Mouse (Mus musculus): Measurements from ENCODE around the gene Zfyve27. TPM values are rescaled to one million over a fixed set of nuclear protein-coding genes. Genes with fewer than 3 reads are reported as not detected.

Gene Zfyve27
- polyA plus RNA-seq, 1 experiment = 104 TPM

DNA sequence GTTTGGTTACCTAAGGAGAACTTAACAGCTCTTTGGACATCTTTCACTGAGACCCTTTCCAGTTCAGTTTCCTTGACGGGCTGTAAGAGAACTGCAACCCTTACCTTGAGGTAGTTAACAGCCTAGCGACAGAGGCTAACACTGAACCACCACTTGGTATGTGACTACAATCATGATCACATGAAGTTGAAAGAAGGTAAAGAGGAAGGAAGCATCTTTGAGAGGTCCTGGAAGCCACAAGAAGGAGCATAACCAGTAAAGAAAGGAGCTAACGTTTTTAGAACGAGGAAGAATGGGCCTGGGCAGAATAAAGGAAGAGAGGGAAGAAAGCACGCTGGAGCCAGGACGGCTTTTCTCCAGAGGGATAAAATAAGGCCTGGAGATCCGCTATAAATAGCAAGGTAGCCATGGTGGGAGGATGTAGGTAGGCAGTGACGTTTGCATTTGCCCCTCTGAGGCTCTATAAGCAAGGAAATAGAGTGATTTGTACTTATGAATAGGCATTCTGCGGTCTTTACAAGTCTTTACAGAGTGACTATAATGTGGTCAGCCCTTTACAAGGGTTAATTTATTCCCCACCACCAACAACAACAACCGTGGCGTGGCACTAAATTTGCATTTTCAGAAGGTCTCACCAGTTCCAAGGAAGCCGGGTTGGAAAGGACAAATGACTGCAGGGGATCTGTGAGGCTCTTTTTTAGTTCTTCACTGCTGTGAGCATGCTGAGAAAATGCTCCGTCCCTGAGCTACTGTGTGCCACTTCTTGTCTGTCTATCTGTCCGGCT lies 34.0 kb upstream of the Zfyve27 start:
- DNase-seq (ENCODE audit: low read depth) = peak; percentile 38
- TF ChIP-seq CTCF (IDR thresholded peaks at IDR 0.05; ENCODE audit: borderline replicate concordance, extremely low read depth, insufficient read depth, insufficient read length) = no peak
- no peak for TF ChIP-seq POLR2A (IDR thresholded peaks at IDR 0.05; ENCODE audit: borderline replicate concordance, extremely low read depth, insufficient read depth, insufficient read length, poor library complexity, severe bottlenecking)

DNA sequence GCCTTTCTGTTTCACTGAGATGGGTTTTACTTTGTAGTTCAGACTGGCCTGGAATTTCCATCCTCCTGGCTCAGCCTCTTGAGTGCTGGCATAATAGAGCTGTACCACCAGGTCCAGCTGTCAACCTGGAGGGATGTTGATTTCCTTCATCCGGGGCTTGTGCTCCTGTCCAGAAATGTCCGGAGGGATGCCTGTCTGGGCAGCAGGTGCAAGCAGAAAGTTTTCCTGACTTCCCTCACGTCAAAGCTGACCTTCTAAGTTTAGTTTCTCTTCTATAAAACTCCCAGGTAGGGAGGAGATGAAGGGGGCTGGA lies 33.5 kb upstream of the Zfyve27 start:
- TF ChIP-seq CTCF (IDR thresholded peaks at IDR 0.05; ENCODE audit: borderline replicate concordance, extremely low read depth, insufficient read depth, insufficient read length) (no peak), POLR2A (IDR thresholded peaks at IDR 0.05; ENCODE audit: borderline replicate concordance, extremely low read depth, insufficient read depth, insufficient read length, poor library complexity, severe bottlenecking) (no peak)
- no peak for DNase-seq (ENCODE audit: low read depth)

- no peak for DNase-seq (ENCODE audit: low read depth)
Measured at GRCm38 (mm10) chr19:42131101-42131500, 32.6 kb upstream of the Zfyve27 start.

DNA sequence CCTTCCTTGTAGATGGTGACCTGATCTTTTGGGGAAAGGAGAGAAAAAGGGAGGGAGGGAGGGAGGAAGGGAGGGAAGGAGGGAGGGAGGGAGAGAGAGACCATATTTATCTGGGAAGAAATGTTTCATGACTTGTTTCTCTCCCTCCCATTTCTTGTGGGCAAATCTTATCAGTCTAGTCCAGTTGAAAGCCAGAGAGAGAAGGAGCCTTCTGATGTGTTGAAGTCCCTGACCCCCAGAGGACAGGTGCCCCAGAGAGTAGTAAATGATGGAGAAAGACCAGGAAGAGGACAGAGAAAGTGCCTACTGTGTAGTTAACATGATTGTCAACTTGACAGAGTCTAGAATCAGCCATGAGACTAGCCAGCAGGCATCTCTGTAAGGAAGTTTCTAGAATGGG lies 28.7 kb upstream of the Zfyve27 start:
- no peak for DNase-seq (ENCODE audit: low read depth)
- TF ChIP-seq POLR2A (IDR thresholded peaks at IDR 0.05; ENCODE audit: borderline replicate concordance, extremely low read depth, insufficient read depth, insufficient read length, poor library complexity, severe bottlenecking) (no peak), CTCF (IDR thresholded peaks at IDR 0.05; ENCODE audit: borderline replicate concordance, extremely low read depth, insufficient read depth, insufficient read length) (no peak)

More at GRCm38 (mm10) chr19:42131101-42131500, 32.6 kb upstream of the Zfyve27 start:
- TF ChIP-seq POLR2A (IDR thresholded peaks at IDR 0.05; ENCODE audit: borderline replicate concordance, extremely low read depth, insufficient read depth, insufficient read length, poor library complexity, severe bottlenecking) = no peak

DNA sequence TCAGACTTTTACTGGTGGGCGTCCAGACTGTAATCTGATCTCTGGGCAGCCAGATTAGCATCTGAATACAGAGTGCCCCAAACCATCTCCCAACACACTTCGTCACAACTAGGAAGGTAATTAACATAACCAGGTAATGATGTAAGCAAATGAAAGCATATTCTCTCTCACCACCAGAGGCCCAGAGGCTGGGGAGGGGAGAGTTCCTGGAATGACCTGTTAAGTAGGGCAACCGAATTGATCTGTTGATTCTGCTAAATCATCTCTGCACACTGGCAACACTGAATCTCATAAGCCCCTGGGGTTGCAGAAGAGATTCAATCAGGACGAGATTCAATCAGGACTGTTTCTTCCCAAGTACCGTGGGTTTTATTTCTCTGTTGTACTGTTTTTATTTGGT lies 27.6 kb upstream of the Zfyve27 start:
- no peak for DNase-seq (ENCODE audit: low read depth)
- TF ChIP-seq POLR2A (IDR thresholded peaks at IDR 0.05; ENCODE audit: borderline replicate concordance, extremely low read depth, insufficient read depth, insufficient read length, poor library complexity, severe bottlenecking) (no peak), CTCF (IDR thresholded peaks at IDR 0.05; ENCODE audit: borderline replicate concordance, extremely low read depth, insufficient read depth, insufficient read length) (no peak)

DNA sequence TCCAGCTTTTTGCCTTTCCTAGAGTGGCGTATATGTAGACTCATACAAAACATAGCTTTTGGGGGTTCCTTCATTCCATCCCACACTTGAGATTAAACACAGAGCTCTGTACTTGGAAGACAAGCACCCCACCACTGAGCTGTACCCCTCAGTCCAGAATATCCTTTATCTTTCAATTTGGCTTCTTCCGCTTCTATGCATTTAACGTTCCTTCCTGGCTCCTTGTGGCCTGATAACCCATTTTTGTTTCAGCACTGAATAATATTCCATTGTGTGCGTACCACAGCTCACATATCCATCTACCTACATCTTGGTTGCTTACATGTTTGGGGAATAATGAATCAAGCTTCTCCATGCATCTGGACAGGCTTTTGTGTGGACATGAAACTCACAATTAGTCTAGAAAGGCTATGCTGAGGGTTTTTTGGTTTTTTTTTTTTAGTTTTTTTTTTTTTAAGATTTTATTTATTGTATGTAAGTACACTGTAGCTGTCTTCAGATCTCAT lies 26.5 kb upstream of the Zfyve27 start:
- TF ChIP-seq CTCF (IDR thresholded peaks at IDR 0.05; ENCODE audit: borderline replicate concordance, extremely low read depth, insufficient read depth, insufficient read length) (no peak), POLR2A (IDR thresholded peaks at IDR 0.05; ENCODE audit: borderline replicate concordance, extremely low read depth, insufficient read depth, insufficient read length, poor library complexity, severe bottlenecking) (no peak)
- no peak for DNase-seq (ENCODE audit: low read depth)

DNA sequence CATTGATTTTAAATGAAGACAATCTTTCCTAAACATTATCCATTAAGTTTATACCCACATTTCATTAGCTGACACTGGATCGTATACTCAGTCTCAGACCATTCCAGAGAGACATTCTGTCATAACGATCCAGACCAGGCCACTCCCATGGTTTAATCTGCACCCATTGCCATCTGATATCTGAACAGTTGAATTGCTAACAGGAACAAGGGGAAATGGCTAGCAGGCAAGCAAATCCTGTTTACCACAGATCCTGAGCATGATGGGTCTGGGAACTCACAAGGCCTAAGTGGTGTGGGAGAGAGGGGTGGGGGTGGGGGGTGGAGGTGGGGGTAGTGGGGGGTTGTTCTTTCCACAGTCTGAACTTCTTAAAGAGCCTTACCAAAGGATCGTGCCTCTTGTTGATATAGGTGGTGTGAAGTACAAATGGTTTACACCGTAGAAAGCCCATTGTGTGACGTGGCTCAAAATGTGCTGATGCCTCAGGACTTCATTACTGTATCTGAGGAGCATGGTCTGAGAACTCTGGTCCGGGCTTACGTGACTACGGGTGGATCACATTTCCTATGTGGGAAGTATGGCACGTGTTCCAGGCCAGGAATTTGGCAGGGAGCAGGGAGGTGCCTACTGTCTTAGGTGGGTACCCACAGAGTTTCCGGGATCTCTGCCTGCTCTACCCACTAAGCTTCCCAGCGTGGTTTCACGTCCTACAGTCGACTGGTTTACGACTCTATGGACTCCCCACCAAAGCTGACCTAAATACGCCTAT lies 25.1 kb upstream of the Zfyve27 start:
- DNase-seq (ENCODE audit: low read depth) = no peak
- TF ChIP-seq CTCF (IDR thresholded peaks at IDR 0.05; ENCODE audit: borderline replicate concordance, extremely low read depth, insufficient read depth, insufficient read length) (no peak), POLR2A (IDR thresholded peaks at IDR 0.05; ENCODE audit: borderline replicate concordance, extremely low read depth, insufficient read depth, insufficient read length, poor library complexity, severe bottlenecking) (no peak)

DNA sequence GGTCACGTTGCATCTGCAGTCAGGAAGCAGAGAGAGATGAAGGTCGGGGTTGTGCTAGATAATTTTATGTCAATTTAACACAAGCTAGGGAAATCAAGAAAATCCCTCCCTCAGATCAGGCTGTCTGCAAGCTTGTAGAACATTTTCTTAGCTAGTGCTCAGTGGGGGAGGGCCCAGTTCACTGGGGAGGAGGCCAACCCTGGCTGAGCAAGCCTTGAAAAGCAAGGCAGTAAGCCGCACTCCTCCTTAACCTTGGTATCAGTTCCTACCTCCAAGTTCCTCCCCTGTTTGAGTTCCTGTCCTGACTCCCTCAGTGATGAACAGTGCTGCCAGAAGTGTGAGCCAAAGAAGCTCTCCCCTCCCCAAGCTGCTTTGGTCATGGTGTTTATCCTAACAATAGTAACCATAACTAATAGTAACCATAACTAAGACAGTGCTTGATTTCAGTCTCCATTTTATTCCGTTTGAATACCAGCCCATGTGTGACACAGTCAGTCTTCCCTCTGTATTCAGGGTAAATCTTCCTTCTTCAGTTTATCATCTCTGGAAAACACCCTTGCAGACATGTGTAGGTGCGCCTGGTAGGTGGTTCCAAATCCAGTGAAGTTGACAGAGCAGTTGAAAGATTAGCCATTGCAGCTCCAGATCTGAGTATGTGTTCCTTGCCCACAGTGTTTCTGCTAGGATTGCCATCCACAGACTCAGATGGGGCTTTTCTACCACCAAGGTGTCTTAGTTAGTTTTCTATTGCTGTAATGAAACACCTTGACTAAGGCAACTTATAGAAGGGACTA lies 23.8 kb upstream of the Zfyve27 start:
- no peak for TF ChIP-seq POLR2A (IDR thresholded peaks at IDR 0.05; ENCODE audit: borderline replicate concordance, extremely low read depth, insufficient read depth, insufficient read length, poor library complexity, severe bottlenecking)
- TF ChIP-seq CTCF (IDR thresholded peaks at IDR 0.05; ENCODE audit: borderline replicate concordance, extremely low read depth, insufficient read depth, insufficient read length) = no peak
- DNase-seq (ENCODE audit: low read depth) = no peak

- no peak for DNase-seq (ENCODE audit: low read depth)
- TF ChIP-seq CTCF (IDR thresholded peaks at IDR 0.05; ENCODE audit: borderline replicate concordance, extremely low read depth, insufficient read depth, insufficient read length) (no peak), POLR2A (IDR thresholded peaks at IDR 0.05; ENCODE audit: borderline replicate concordance, extremely low read depth, insufficient read depth, insufficient read length, poor library complexity, severe bottlenecking) (no peak)
Measured at GRCm38 (mm10) chr19:42141998-42142397, 21.8 kb upstream of the Zfyve27 start.

DNA sequence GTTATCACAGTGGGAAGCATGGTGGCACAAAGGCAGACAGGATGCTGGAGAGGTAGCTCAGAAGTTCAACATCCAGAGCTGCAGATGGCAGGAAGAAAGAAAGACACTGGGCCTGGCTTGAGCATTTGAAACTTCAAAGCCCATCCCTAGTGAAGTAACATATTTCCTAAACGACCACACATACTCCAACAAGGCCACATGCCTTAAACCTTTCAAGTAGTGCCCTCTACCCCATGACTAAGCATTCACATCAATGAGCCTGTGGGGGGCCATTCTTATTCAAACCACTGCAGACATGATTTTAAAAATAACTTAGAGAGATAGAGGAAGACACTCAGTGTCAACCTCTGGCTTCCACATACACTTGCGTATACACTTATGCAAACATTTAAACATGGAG lies 21.0 kb upstream of the Zfyve27 start:
- no peak for DNase-seq (ENCODE audit: low read depth)
- TF ChIP-seq CTCF (IDR thresholded peaks at IDR 0.05; ENCODE audit: borderline replicate concordance, extremely low read depth, insufficient read depth, insufficient read length) = no peak
- no peak for TF ChIP-seq POLR2A (IDR thresholded peaks at IDR 0.05; ENCODE audit: borderline replicate concordance, extremely low read depth, insufficient read depth, insufficient read length, poor library complexity, severe bottlenecking)

DNA sequence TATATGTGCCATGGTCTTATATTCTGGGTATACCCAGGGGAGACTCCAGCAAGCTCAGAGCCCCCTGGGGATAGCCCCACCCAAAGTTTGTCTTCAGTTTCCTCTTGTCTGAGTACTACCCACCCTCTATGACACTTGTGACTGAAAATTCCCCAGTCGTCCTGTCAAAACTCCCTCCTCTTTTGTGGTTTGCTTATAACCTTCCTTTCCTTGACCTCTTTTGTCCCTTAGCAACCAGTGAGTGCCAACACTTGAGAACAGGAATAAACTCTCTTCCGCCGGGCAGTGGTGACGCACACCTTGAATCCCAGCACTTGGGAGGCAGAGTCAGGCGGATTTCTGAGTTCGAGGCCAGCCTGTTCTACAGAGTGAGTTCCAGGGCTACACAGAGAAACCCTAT lies 19.7 kb upstream of the Zfyve27 start:
- TF ChIP-seq POLR2A (IDR thresholded peaks at IDR 0.05; ENCODE audit: borderline replicate concordance, extremely low read depth, insufficient read depth, insufficient read length, poor library complexity, severe bottlenecking) (no peak), CTCF (IDR thresholded peaks at IDR 0.05; ENCODE audit: borderline replicate concordance, extremely low read depth, insufficient read depth, insufficient read length) (no peak)

More for the DNA sequence above, 19.7 kb upstream of the Zfyve27 start:
- no peak for DNase-seq (ENCODE audit: low read depth)
